Mouse (Mus musculus): ENCODE results near the gene Gm20388. TPM values are rescaled to one million over a fixed set of nuclear protein-coding genes. Genes with fewer than 3 reads are reported as not detected.

The Gm20388 gene
- polyA plus RNA-seq, 1 experiment from 2014 or later: not detected

- Histone ChIP-seq H3K36me3 (ENCODE audit: control insufficient read depth, insufficient read depth, low read length) (no peaks in the 10 kb centered on the region), H3K9ac (ENCODE audit: low read length) (no peak overlapping the region), H3K27me3 (ENCODE audit: control insufficient read depth, insufficient read depth, low read length) (no peaks in the 10 kb centered on the region), H3K4me2 (no peak overlapping the region), H3K27ac (ENCODE audit: low read depth, low read length) (no peak overlapping the region), H3K9me3 (ENCODE audit: control insufficient read depth, low read length) (no peaks in the 10 kb centered on the region), H3K4me3 (ENCODE audit: low read depth, low read length) (no peak overlapping the region), H3K4me1 (ENCODE audit: control insufficient read depth, insufficient read depth, low read length) (no peaks in the 10 kb centered on the region)
- DNase-seq (ENCODE audit: low spot score, missing footprints) (peak; percentile 53), ATAC-seq (ENCODE audit: low FRiP score) (no peak)
These were observed 3044.6 kb downstream of the Gm20388 start for GRCm38 (mm10) chr8:122955195-122955594.

GRCm38 (mm10) chr8:122955997-122956396 is 3045.4 kb downstream of the Gm20388 start:
- Histone ChIP-seq H3K9ac (ENCODE audit: low read length) (no peak overlapping the region), H3K36me3 (ENCODE audit: control insufficient read depth, insufficient read depth, low read length) (no peaks in the 10 kb centered on the region), H3K27ac (ENCODE audit: low read depth, low read length) (no peak overlapping the region), H3K27me3 (ENCODE audit: control insufficient read depth, insufficient read depth, low read length) (no peaks in the 10 kb centered on the region), H3K9me3 (ENCODE audit: control insufficient read depth, low read length) (no peaks in the 10 kb centered on the region), H3K4me3 (ENCODE audit: low read depth, low read length) (no peak overlapping the region), H3K4me1 (ENCODE audit: control insufficient read depth, insufficient read depth, low read length) (peaks cover 2% of the 10 kb centered on the region; the same call in 1 of the 2 replicates), H3K4me2 (no peak overlapping the region)
- 89% methylated on average over 3 of the region's 3 CpGs for WGBS
- ATAC-seq (ENCODE audit: low FRiP score) (no peak), DNase-seq (ENCODE audit: low spot score, missing footprints) (peak; percentile 67)

- Histone ChIP-seq H3K9me3 (ENCODE audit: control insufficient read depth, low read length) (no peaks in the 10 kb centered on the region), H3K4me3 (ENCODE audit: low read depth, low read length) (no peak overlapping the region), H3K4me1 (ENCODE audit: control insufficient read depth, insufficient read depth, low read length) (peaks cover 6% of the 10 kb centered on the region; the same call in 1 of the 2 replicates), H3K36me3 (ENCODE audit: control insufficient read depth, insufficient read depth, low read length) (no peaks in the 10 kb centered on the region), H3K27me3 (ENCODE audit: control insufficient read depth, insufficient read depth, low read length) (no peaks in the 10 kb centered on the region), H3K4me2 (no peak overlapping the region), H3K9ac (ENCODE audit: low read length) (no peak overlapping the region), H3K27ac (ENCODE audit: low read depth, low read length) (no peak overlapping the region)
- peak; percentile 8 for DNase-seq (ENCODE audit: low spot score, missing footprints)
- 94% methylated on average over 5 of the region's 5 CpGs for WGBS
- ATAC-seq (ENCODE audit: low FRiP score): no peak
These were observed 3049.7 kb downstream of the Gm20388 start for GRCm38 (mm10) chr8:122960323-122960722.

- WGBS: 41% methylated on average over 1 of the region's 1 CpGs
- H3K9ac ChIP-seq (ENCODE audit: low read length): no peak overlapping the region
- no peaks in the 10 kb centered on the region for H3K27me3 ChIP-seq (ENCODE audit: control insufficient read depth, insufficient read depth, low read length)
- DNase-seq (ENCODE audit: low spot score, missing footprints): peak; percentile 26
- no peak for ATAC-seq (ENCODE audit: low FRiP score)
- no peaks in the 10 kb centered on the region for H3K36me3 ChIP-seq (ENCODE audit: control insufficient read depth, insufficient read depth, low read length)
- H3K4me1 ChIP-seq (ENCODE audit: control insufficient read depth, insufficient read depth, low read length): peaks cover 6% of the 10 kb centered on the region; the same call in 1 of the 2 replicates
- H3K9me3 ChIP-seq (ENCODE audit: control insufficient read depth, low read length): no peaks in the 10 kb centered on the region
- H3K4me3 ChIP-seq (ENCODE audit: low read depth, low read length): no peak overlapping the region
- no peak overlapping the region for H3K4me2 ChIP-seq
- no peak overlapping the region for H3K27ac ChIP-seq (ENCODE audit: low read depth, low read length)
These were observed 3050.3 kb downstream of the Gm20388 start for GRCm38 (mm10) chr8:122960932-122961331.

- H3K27ac ChIP-seq (ENCODE audit: low read depth, low read length): no peak overlapping the region
- H3K4me2 ChIP-seq: no peak overlapping the region
- H3K27me3 ChIP-seq (ENCODE audit: control insufficient read depth, insufficient read depth, low read length): no peaks in the 10 kb centered on the region
- ATAC-seq (ENCODE audit: low FRiP score) (no peak), DNase-seq (ENCODE audit: low spot score, missing footprints) (peak; percentile 41)
- no peaks in the 10 kb centered on the region for H3K36me3 ChIP-seq (ENCODE audit: control insufficient read depth, insufficient read depth, low read length)
- H3K4me3 ChIP-seq (ENCODE audit: low read depth, low read length): no peak overlapping the region
- no peaks in the 10 kb centered on the region for H3K9me3 ChIP-seq (ENCODE audit: control insufficient read depth, low read length)
- WGBS: 82% methylated on average over 2 of the region's 2 CpGs
- peaks cover 6% of the 10 kb centered on the region; the same call in 1 of the 2 replicates for H3K4me1 ChIP-seq (ENCODE audit: control insufficient read depth, insufficient read depth, low read length)
- no peak overlapping the region for H3K9ac ChIP-seq (ENCODE audit: low read length)
These were observed 3050.8 kb downstream of the Gm20388 start for GRCm38 (mm10) chr8:122961458-122961857.

- Histone ChIP-seq H3K27ac (ENCODE audit: low read depth, low read length) (no peak overlapping the region), H3K9me3 (ENCODE audit: control insufficient read depth, low read length) (no peaks in the 10 kb centered on the region), H3K9ac (ENCODE audit: low read length) (no peak overlapping the region), H3K36me3 (ENCODE audit: control insufficient read depth, insufficient read depth, low read length) (no peaks in the 10 kb centered on the region), H3K4me3 (ENCODE audit: low read depth, low read length) (no peak overlapping the region), H3K4me1 (ENCODE audit: control insufficient read depth, insufficient read depth, low read length) (peaks cover 6% of the 10 kb centered on the region; the same call in 1 of the 2 replicates), H3K4me2 (no peak overlapping the region), H3K27me3 (ENCODE audit: control insufficient read depth, insufficient read depth, low read length) (no peaks in the 10 kb centered on the region)
- ATAC-seq (ENCODE audit: low FRiP score): no peak
- 65% methylated on average over 5 of the region's 5 CpGs for WGBS
- DNase-seq (ENCODE audit: low spot score, missing footprints): peak; percentile 59
These were observed 3051.4 kb downstream of the Gm20388 start for GRCm38 (mm10) chr8:122962046-122962445.

- DNase-seq (ENCODE audit: low spot score, missing footprints): no peak
- no peak overlapping the region for H3K4me2 ChIP-seq
- no peaks in the 10 kb centered on the region for H3K27me3 ChIP-seq (ENCODE audit: control insufficient read depth, insufficient read depth, low read length)
- WGBS: 87% methylated on average over 3 of the region's 3 CpGs
- H3K4me3 ChIP-seq (ENCODE audit: low read depth, low read length): no peak overlapping the region
- ATAC-seq (ENCODE audit: low FRiP score): no peak
- H3K4me1 ChIP-seq (ENCODE audit: control insufficient read depth, insufficient read depth, low read length): peaks cover 4% of the 10 kb centered on the region; the same call in 1 of the 2 replicates
- no peak overlapping the region for H3K9ac ChIP-seq (ENCODE audit: low read length)
- H3K27ac ChIP-seq (ENCODE audit: low read depth, low read length): no peak overlapping the region
- H3K36me3 ChIP-seq (ENCODE audit: control insufficient read depth, insufficient read depth, low read length): peaks cover 2% of the 10 kb centered on the region; the same call in 1 of the 2 replicates
- no peaks in the 10 kb centered on the region for H3K9me3 ChIP-seq (ENCODE audit: control insufficient read depth, low read length)
These were observed 3056.0 kb downstream of the Gm20388 start for GRCm38 (mm10) chr8:122966638-122967037.

- H3K36me3 ChIP-seq (ENCODE audit: control insufficient read depth, insufficient read depth, low read length): peaks cover 2% of the 10 kb centered on the region; the same call in 1 of the 2 replicates
- 94% methylated on average over 3 of the region's 3 CpGs for WGBS
- no peak overlapping the region for H3K27ac ChIP-seq (ENCODE audit: low read depth, low read length)
- H3K4me2 ChIP-seq: no peak overlapping the region
- H3K9ac ChIP-seq (ENCODE audit: low read length): no peak overlapping the region
- ATAC-seq (ENCODE audit: low FRiP score) (no peak), DNase-seq (ENCODE audit: low spot score, missing footprints) (no peak)
- no peak overlapping the region for H3K4me3 ChIP-seq (ENCODE audit: low read depth, low read length)
- H3K27me3 ChIP-seq (ENCODE audit: control insufficient read depth, insufficient read depth, low read length): no peaks in the 10 kb centered on the region
- no peaks in the 10 kb centered on the region for H3K4me1 ChIP-seq (ENCODE audit: control insufficient read depth, insufficient read depth, low read length)
- no peaks in the 10 kb centered on the region for H3K9me3 ChIP-seq (ENCODE audit: control insufficient read depth, low read length)
These were observed 3057.5 kb downstream of the Gm20388 start for GRCm38 (mm10) chr8:122968145-122968544.

GRCm38 (mm10) chr8:122969964-122970620 is 3059.5 kb downstream of the Gm20388 start:
- no peak overlapping the region for H3K4me2 ChIP-seq
- H3K9me3 ChIP-seq (ENCODE audit: control insufficient read depth, low read length): no peaks in the 10 kb centered on the region
- WGBS: 94% methylated on average over 3 of the region's 3 CpGs
- ATAC-seq (ENCODE audit: low FRiP score) (no peak), DNase-seq (ENCODE audit: low spot score, missing footprints) (no peak)
- no peak overlapping the region for H3K27ac ChIP-seq (ENCODE audit: low read depth, low read length)
- no peak overlapping the region for H3K4me3 ChIP-seq (ENCODE audit: low read depth, low read length)
- no peak overlapping the region for H3K9ac ChIP-seq (ENCODE audit: low read length)
- H3K4me1 ChIP-seq (ENCODE audit: control insufficient read depth, insufficient read depth, low read length): no peaks in the 10 kb centered on the region
- H3K36me3 ChIP-seq (ENCODE audit: control insufficient read depth, insufficient read depth, low read length): peaks cover 2% of the 10 kb centered on the region; the same call in 1 of the 2 replicates
- no peaks in the 10 kb centered on the region for H3K27me3 ChIP-seq (ENCODE audit: control insufficient read depth, insufficient read depth, low read length)

Data from midbrain, embryonic 11.5 days (tissue).